Mouse (Mus musculus): Measurements from ENCODE around the gene Iqsec2. TPM values are rescaled to one million over a fixed set of nuclear protein-coding genes. Genes with fewer than 3 reads are reported as not detected.

Iqsec2 gene
- polyA plus RNA-seq, 1 experiment from 2014 or later, result 3.8 TPM

Other genes starting within 250 kb of the Iqsec2 start
- gene Hsd17b10, start 142.4 kb upstream of the Iqsec2 start, polyA plus RNA-seq (2015; fragmentation: Nextera tagmentation; extraction: Ambion mirVana), result 191 and 196 TPM in 2 replicates
- gene Ribc1, start 128.0 kb upstream of the Iqsec2 start, polyA plus RNA-seq (2015; fragmentation: Nextera tagmentation; extraction: Ambion mirVana), result 2.0 and 2.1 TPM in 2 replicates
- 91.0 and 98.3 TPM in 2 replicates for gene Smc1a, start 127.8 kb upstream of the Iqsec2 start, polyA plus RNA-seq (2015; fragmentation: Nextera tagmentation; extraction: Ambion mirVana)
- gene Kdm5c, start 88.8 kb downstream of the Iqsec2 start, polyA plus RNA-seq (2015; fragmentation: Nextera tagmentation; extraction: Ambion mirVana), result 35.3 and 47.4 TPM in 2 replicates
- 13.8 and 14.8 TPM in 2 replicates for gene Kantr, start 183.2 kb downstream of the Iqsec2 start, polyA plus RNA-seq (2015; fragmentation: Nextera tagmentation; extraction: Ambion mirVana)
- gene Tspyl2, start 198.2 kb downstream of the Iqsec2 start, polyA plus RNA-seq (2015; fragmentation: Nextera tagmentation; extraction: Ambion mirVana), result 23.5 and 28.7 TPM in 2 replicates
- gene Gpr173, start 224.4 kb downstream of the Iqsec2 start, polyA plus RNA-seq (2015; fragmentation: Nextera tagmentation; extraction: Ambion mirVana), result 3.5 and 4.1 TPM in 2 replicates